Mouse (Mus musculus) heart, postnatal 4 days (tissue): ENCODE measurements around the gene Map3k6. TPM values are rescaled to one million over a fixed set of nuclear protein-coding genes. Genes with fewer than 3 reads are reported as not detected.

Experiments used
- DNase-seq: peaks from one replicate; pipeline ENCODE4 v3.0.0; 2021
- microRNA-seq, 2 experiments: library from miRNA; unstranded; fragments of <30 nt; microRNA quantifications; one replicate each; pipeline ENCODE4 v1.2.0; 2021 to 2022
- total RNA-seq, 2 experiments: library from RNA; stranded (reverse); gene quantifications; 2 replicates each; pipeline ENCODE4 v1.2.3; 2021

Map3k6 gene
- total RNA-seq, 2 experiments from 2014 or later, result 6.3 to 6.8 TPM

- no peak for DNase-seq
Measured at GRCm38 (mm10) chr4:133285950-133286349, 45.3 kb downstream of the Map3k6 start.

- DNase-seq, result no peak
Measured at GRCm38 (mm10) chr4:133286476-133287077, 46.0 kb downstream of the Map3k6 start.

- DNase-seq, result no peak
Measured at GRCm38 (mm10) chr4:133291255-133291654, 50.6 kb downstream of the Map3k6 start.

GRCm38 (mm10) chr4:133292405-133292804 lies 51.8 kb downstream of the Map3k6 start:
- no peak for DNase-seq

- no peak for DNase-seq
Measured at GRCm38 (mm10) chr4:133292901-133293843, 52.6 kb downstream of the Map3k6 start.

DNA sequence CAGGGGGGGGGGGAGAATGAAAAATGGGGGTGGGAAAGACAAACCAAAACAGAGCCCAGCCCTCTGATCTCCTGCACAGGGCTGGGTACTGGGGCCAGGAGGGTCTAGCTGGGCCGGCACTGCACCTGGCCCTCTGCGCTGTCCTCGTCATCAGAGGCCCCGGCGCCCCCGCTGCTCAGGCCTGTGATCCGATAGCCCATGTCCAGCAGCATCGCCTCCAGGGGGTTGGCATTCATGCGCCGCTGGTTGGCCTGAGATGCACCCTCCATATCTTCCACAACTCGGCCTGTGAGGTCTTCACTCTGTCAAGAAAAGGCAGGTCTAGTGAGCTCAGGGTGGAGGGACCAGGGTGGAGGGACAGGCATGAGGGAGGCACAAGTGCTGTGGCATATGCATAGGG lies 53.5 kb downstream of the Map3k6 start:
- DNase-seq, result no peak

- no peak for DNase-seq
Measured at GRCm38 (mm10) chr4:133297360-133297759, 56.7 kb downstream of the Map3k6 start.

DNA sequence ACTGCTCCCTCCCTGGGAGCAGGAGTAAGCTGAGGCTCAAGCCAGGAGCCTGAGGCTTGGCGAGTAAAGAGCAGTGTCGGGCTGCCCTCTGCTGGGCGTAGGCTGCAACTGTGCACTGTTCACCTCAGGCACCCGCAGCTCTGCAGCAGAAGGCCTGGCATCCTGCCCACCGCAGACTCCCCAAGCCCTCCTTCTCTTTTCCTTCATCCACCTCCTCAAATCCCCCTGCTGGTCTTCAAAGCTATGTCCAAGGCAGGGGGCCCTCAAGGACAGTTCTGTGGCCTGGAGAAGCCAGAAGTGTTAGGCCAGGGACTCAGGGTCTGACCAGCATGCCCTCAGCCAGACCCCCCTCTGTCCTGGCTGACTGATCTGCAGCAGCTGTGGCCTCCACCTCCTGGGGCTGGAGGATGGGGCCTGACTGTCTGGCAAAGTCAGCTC lies 57.2 kb downstream of the Map3k6 start:
- peak; percentile 90 for DNase-seq

- no peak for DNase-seq
Measured at GRCm38 (mm10) chr4:133298516-133299365, 58.1 kb downstream of the Map3k6 start.

DNA sequence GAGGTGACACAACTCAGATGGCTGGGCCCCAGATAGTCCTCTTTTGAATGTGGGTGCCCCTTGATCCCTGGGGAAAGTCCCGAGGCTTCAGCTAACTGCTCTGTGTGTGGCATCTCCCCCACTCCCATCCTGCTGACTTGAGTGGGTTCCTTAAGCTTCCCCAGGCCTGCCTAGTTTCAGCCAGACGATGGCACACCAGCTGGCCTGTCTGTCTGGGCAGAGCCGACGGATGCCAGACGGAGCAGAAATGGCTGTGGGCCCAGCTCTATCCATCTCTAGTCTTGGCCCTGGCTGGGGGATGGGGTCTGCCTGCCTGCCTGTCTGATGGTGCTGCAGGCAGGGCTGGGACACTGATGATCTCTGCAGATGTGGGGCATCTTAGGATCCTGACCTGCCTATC lies 59.1 kb downstream of the Map3k6 start:
- DNase-seq, result no peak

- no peak for DNase-seq
Measured at GRCm38 (mm10) chr4:133300421-133300820, 59.8 kb downstream of the Map3k6 start.

- peak; percentile 82 for DNase-seq
Measured at GRCm38 (mm10) chr4:133301802-133302201, 61.2 kb downstream of the Map3k6 start.

Small RNA genes within 50 kb of the gene (microRNA-seq; reads per million reads assigned to microRNA genes)
- gene Mir7017, result 2.9 to 4.8 reads per million in 2 experiments

Other genes starting within 250 kb of the Map3k6 start
- 10 to 100 TPM; 41.1 to 48.7 TPM for gene Ahdc1, start 229.6 kb upstream of the Map3k6 start, total RNA-seq
- 100 to 1,000 TPM; 141 to 149 TPM for gene Wasf2, start 110.3 kb upstream of the Map3k6 start, total RNA-seq
- gene Cd164l2, start 28.7 kb upstream of the Map3k6 start, total RNA-seq, result not detected
- gene Gpr3, start 28.3 kb upstream of the Map3k6 start, total RNA-seq, result under 1 TPM; 0.20 to 0.45 TPM
- under 1 TPM; 0.48 to 0.79 TPM for gene Sytl1, start 22.3 kb downstream of the Map3k6 start, total RNA-seq
- 10 to 100 TPM; 35.1 to 35.6 TPM for gene Tmem222, start 37.0 kb downstream of the Map3k6 start, total RNA-seq
- gene Wdtc1, start 112.7 kb downstream of the Map3k6 start, total RNA-seq, result 10 to 100 TPM; 46.9 to 47.9 TPM
- 10 to 100 TPM; 21.1 to 24.4 TPM for gene Slc9a1, start 128.9 kb downstream of the Map3k6 start, total RNA-seq
- gene Tent5b, start 239.3 kb downstream of the Map3k6 start, total RNA-seq, result 1 to 10 TPM; 1.9 to 3.1 TPM